Mouse (Mus musculus) heart, embryonic 10.5 days (tissue): Measurements from ENCODE around the gene Crtc3. TPM values are rescaled to one million over a fixed set of nuclear protein-coding genes. Genes with fewer than 3 reads are reported as not detected.

Experiments
- DNase-seq: peaks from one replicate; pipeline ENCODE4 v3.0.0-alpha.2; 2017; ENCODE audit warnings: low spot score
- H3K27ac ChIP-seq: fragments of 300-500 bp; sonication (generic); 2 replicates; pipeline ENCODE4 v1.5.1; 2016; ENCODE audit warnings: mild to moderate bottlenecking
- H3K27me3 ChIP-seq: fragments of 300-500 bp; sonication (generic); 2 replicates; pipeline ENCODE4 v1.6.1; 2016; ENCODE audit warnings: mild to moderate bottlenecking; ENCODE audit not compliant: poor library complexity, insufficient read depth, severe bottlenecking
- H3K36me3 ChIP-seq: fragments of 300-500 bp; sonication (generic); 2 replicates; pipeline ENCODE4 v1.6.1; 2016; ENCODE audit warnings: mild to moderate bottlenecking, moderate library complexity
- H3K4me1 ChIP-seq: fragments of 300-500 bp; sonication (generic); 2 replicates; pipeline ENCODE4 v1.6.1; 2016; ENCODE audit warnings: mild to moderate bottlenecking
- H3K4me3 ChIP-seq: fragments of 300-500 bp; sonication (generic); 2 replicates; pipeline ENCODE4 v1.5.1; 2016; ENCODE audit warnings: mild to moderate bottlenecking, moderate library complexity
- H3K9me3 ChIP-seq: fragments of 300-500 bp; sonication (generic); 2 replicates; pipeline ENCODE4 v1.6.1; 2016; ENCODE audit warnings: mild to moderate bottlenecking, moderate library complexity
- WGBS: fragments of 180-500 bp; shearing (Covaris S2); methylation state at CpG from one replicate; pipeline ENCODE4 v1.1.7; 2016; 5-methylcytosine and 5-hydroxymethylcytosine counted together
- polyA plus RNA-seq: library from polyadenylated mRNA; unstranded; fragments of >200 nt; fragmentation: Nextera tagmentation; extraction: Ambion mirVana; gene quantifications from 2 replicates; pipeline ENCODE4 v1.2.1, GENCODE M21; 2016

Crtc3 gene
- polyA plus RNA-seq, 1 experiment from 2014 or later, result 18.6 TPM

DNA sequence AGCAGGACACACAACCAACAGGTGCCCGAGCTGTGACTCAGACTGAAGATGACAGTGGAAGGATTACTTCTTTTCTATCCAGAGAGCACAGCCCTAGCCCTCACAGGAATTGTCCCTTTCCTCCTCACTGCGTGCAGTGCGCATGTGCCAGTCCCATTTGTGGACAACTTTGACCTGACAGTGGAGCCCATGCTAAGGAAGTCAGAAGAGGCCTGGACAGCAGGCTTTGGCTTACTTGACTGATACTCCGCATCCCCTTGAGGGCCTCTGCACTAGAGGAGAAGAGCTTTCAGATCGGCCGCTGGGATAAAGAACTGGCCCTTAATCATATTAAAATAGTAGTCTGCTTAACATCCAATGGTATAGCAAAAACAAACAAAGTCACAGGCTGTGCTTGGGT is 17.8 kb downstream of the Crtc3 start:
- H3K36me3 ChIP-seq, result 0 out of 2 replicates have a peak, but pooled peaks cover 5% of the 10 kb centered on the region
- no peak overlapping the region for H3K4me3 ChIP-seq
- H3K27me3 ChIP-seq, result no peaks in the 10 kb centered on the region
- peaks cover 31% of the 10 kb centered on the region for H3K4me1 ChIP-seq
- H3K9me3 ChIP-seq, result no peaks in the 10 kb centered on the region
- DNase-seq, result no peak
- H3K27ac ChIP-seq, result no peak overlapping the region
- WGBS, result 92% methylated on average over 6 of the region's 6 CpGs

DNA sequence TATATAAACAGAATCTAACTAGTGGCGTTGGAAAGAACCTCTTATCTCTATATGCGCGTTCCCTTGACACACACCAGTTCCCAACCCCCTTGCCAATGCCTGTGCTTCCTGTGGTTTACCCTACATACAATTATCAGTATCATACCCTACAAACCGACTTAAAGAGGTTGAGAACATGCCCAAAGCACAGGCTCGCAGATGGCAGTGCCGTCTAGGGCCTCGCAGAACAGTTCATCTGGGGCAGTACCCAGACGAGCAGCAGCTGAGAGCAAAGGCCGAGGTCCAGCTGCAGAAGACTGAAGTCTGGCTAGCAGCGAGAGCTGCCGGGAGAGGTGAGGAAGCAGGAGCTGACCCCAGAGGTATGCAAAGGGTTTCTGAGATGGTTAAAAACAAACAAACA is 21.5 kb downstream of the Crtc3 start:
- Histone ChIP-seq H3K9me3 (no peaks in the 10 kb centered on the region), H3K27ac (peak overlapping the region; percentile 80), H3K4me1 (peaks cover 29% of the 10 kb centered on the region), H3K4me3 (no peak overlapping the region), H3K27me3 (no peaks in the 10 kb centered on the region), H3K36me3 (0 out of 2 replicates have a peak, but pooled peaks cover under 1% of the 10 kb centered on the region)
- WGBS, result 39% methylated on average over 11 of the region's 11 CpGs
- DNase-seq, result no peak

DNA sequence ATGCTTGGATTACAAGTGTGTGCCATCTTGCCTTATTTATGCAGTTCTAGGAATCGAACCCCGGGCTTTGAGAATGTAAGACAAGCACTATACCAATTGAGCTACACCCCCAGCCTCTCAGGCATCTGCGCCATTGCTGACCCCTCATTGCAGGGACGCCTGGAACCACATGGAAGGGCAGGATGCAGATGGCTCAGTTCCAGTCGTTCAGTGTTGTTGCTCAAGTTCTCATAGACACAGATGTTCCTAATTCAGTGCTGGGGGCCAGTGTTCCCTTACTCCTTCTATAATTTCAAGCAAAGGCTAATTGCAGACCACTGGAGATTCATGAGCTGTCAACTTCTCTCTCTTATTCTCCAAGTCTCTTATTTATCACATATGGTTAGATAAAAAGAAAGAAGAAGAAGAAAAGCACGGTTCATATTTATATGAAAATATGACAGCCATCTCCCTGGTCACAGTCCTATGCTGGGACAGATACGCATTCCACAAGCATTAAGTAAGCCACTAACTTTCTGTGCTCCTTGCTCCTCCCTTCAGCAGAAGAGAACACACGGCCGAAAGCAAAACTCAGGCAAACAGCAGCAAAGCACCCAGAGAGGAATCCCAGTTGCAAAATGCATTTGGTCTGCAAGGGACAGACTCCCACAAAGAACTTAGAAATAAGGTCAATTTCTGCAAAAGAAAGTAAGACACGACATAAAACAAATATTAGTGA is 22.3 kb downstream of the Crtc3 start:
- H3K4me1 ChIP-seq, result peaks cover 29% of the 10 kb centered on the region
- DNase-seq, result no peak

DNA sequence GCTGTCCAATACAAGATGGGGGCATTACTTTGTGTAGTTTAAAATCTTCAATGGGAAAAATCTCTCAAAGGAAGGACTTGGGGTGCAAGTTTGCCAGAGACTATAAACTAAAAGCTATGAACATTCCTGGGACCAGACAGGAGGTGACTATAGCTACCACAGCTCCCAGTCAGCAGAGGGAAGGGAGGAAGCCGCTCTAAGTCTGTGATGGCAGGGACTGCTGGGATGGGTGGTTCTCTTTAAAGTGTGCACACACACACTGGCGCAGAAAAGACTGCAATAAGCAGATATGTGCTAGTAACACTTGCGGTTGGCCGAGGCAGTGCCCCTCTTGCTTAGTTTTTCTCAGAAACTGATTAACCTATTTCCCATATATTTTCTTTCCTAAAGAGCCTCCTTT is 27.6 kb downstream of the Crtc3 start:
- no peak for DNase-seq
- Histone ChIP-seq H3K4me1 (peaks cover 33% of the 10 kb centered on the region), H3K27me3 (no peaks in the 10 kb centered on the region), H3K27ac (no peak overlapping the region), H3K9me3 (no peaks in the 10 kb centered on the region), H3K4me3 (no peak overlapping the region), H3K36me3 (peaks cover 5% of the 10 kb centered on the region; the same call in 1 of the 2 replicates)
- 89% methylated on average over 4 of the region's 4 CpGs for WGBS

More for the DNA sequence above, 22.3 kb downstream of the Crtc3 start:
- Histone ChIP-seq H3K9me3 (no peaks in the 10 kb centered on the region), H3K36me3 (no peaks in the 10 kb centered on the region), H3K4me3 (no peak overlapping the region), H3K27me3 (no peaks in the 10 kb centered on the region), H3K27ac (peak overlapping the region; percentile 80)
- 60% methylated on average over 10 of the region's 10 CpGs for WGBS

DNA sequence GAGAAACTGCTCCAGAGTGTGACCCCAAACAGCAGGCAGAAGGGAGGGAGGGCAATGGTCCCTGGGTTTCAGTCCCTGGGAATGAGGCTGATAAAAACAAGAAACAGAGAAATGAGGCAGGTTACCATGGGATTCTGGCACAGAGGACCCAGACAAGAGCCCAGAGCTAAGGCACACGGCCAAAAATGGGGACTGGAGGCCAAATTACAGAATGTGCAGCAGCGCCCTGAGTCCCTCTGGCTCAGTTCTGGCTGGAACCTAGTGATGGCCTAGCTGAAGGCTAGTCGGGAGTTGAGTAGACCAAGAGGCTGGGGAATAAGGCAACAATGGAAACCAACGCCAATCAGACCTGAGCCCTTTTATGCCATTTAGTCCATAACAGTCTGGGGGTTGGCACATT is 28.1 kb downstream of the Crtc3 start:
- 82% methylated on average over 4 of the region's 4 CpGs for WGBS
- Histone ChIP-seq H3K4me1 (peaks cover 33% of the 10 kb centered on the region), H3K27me3 (no peaks in the 10 kb centered on the region), H3K27ac (no peak overlapping the region), H3K36me3 (peaks cover 5% of the 10 kb centered on the region; the same call in 1 of the 2 replicates), H3K9me3 (no peaks in the 10 kb centered on the region), H3K4me3 (no peak overlapping the region)
- no peak for DNase-seq

DNA sequence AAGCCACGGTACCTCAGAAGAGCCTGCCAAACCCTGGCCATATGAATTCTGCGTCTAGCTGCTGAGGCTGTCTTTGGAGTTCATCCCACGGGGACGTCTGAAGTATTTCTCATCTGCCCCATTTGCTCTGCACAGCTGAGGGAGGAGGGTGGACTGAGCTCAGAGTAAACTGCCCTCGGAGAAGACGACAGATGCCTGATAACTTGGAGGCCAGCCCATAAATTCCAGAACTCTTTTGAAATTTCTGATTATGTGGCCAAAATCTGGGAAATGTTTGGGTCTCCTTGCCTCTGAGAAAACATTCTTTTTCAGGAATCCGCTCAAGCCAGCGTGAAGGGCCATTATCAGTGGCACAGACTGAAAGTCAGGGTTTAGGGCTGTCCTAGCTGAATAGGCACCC is 30.8 kb downstream of the Crtc3 start:
- no peak for DNase-seq
- H3K9me3 ChIP-seq, result no peaks in the 10 kb centered on the region
- 56% methylated on average over 8 of the region's 8 CpGs for WGBS

DNA sequence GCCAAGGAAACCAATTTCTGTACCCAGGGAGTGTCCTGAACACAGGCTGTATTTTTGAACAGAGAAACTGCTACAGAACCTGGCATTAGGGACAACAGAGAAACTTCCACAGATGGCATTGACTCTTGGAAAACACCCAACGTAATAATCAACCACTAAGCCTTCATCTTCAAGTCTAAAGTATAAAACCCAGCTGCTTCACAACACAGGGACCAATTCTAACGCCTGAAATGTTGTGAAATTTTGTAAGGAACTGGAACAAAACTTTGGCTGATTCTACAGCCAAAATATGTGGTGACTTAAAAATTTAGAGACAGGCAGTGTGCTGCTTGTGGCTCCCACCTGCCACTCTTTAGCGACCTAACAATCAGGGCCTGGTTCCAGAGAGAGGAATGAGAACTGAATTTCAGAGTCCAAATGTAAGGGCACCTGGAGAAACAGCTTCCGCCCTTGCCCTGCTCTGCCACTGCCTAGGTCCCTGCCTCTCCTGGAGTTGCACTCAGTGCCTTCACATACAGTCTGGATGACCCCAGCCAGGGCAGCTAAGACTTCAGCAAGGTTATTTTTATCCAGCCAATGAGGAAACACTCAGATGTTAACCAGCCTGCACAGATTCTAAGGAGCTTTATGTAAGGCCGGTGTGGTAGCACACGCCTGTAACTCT is 33.2 kb downstream of the Crtc3 start:
- no peak for DNase-seq
- Histone ChIP-seq H3K4me1 (peaks cover 57% of the 10 kb centered on the region), H3K27ac (peak overlapping the region; percentile 74), H3K4me3 (no peak overlapping the region), H3K9me3 (no peaks in the 10 kb centered on the region), H3K27me3 (no peaks in the 10 kb centered on the region), H3K36me3 (peaks cover 5% of the 10 kb centered on the region; the same call in 1 of the 2 replicates)
- WGBS, result 60% methylated on average over 6 of the region's 6 CpGs

More for the DNA sequence above, 30.8 kb downstream of the Crtc3 start:
- Histone ChIP-seq H3K27me3 (no peaks in the 10 kb centered on the region), H3K27ac (peak overlapping the region; percentile 57; the same call in 1 of the 2 replicates), H3K4me1 (peaks cover 51% of the 10 kb centered on the region), H3K36me3 (peaks cover 5% of the 10 kb centered on the region; the same call in 1 of the 2 replicates), H3K4me3 (no peak overlapping the region)

DNA sequence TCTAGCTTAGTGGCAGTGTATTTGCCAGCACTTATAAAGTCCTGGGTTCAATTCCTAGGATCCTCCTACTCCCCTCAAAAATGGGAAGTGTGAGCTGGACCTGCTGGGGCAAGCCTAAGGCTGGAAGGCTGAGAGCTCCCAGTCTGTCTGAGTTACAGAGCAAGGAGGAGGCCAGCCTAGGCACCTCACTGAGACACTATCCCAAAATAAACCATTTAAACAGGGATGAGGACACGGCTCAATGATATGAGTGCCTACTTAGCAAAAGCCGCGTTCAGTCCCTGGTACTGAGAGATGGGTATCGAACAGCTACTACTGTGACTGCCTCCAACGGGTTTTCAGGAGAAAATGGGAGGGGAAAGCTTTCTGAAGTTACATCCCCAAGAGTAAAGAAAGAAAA is 33.8 kb downstream of the Crtc3 start:
- no peaks in the 10 kb centered on the region for H3K9me3 ChIP-seq
- H3K4me3 ChIP-seq, result no peak overlapping the region
- no peaks in the 10 kb centered on the region for H3K27me3 ChIP-seq
- peak overlapping the region; percentile 74; the same call in 1 of the 2 replicates for H3K27ac ChIP-seq
- H3K36me3 ChIP-seq, result no peaks in the 10 kb centered on the region
- 55% methylated on average over 5 of the region's 5 CpGs for WGBS
- peaks cover 56% of the 10 kb centered on the region for H3K4me1 ChIP-seq
- DNase-seq, result peak; percentile 61

DNA sequence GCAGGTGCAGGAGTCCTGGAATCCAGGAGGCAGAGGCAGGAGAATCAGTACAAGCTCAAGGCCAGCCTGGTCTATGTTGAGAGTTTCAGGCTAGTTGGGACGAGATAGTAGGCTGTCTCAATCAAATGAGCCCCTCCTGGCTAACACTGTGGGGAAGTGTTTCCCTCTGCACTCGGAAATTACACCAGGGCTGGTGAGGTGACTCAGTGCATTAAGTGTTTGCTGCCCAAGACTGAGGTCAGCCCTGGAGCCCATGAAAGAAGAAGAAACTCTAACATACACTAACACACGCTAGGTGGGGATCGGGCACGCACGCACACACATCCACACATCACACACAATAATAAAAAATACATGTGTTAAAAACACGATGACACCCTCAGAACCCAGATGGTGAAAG is 34.3 kb downstream of the Crtc3 start:
- WGBS, result 78% methylated on average over 7 of the region's 7 CpGs
- no peaks in the 10 kb centered on the region for H3K9me3 ChIP-seq
- H3K36me3 ChIP-seq, result no peaks in the 10 kb centered on the region
- peaks cover 56% of the 10 kb centered on the region for H3K4me1 ChIP-seq
- no peak overlapping the region for H3K4me3 ChIP-seq
- no peak overlapping the region for H3K27ac ChIP-seq
- no peak for DNase-seq
- no peaks in the 10 kb centered on the region for H3K27me3 ChIP-seq

DNA sequence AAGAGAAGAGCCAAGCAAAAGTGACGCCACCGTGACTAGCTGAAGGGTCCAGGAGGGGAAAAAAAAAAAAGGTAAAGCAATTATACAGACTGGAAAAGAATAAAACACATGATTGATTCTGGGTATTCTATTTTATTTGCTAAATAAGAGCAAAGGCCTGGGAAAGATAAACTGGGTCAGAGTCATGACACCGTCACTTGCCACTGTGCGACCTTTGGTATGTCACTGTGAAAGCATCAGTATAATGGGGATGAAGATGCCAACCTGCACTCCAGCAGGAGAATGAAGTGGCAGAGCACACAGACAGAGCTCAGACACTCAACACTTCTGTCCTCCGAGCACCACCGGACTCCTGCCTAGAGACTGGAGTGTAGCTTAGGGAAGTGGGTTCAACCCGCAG is 34.7 kb downstream of the Crtc3 start:
- H3K27me3 ChIP-seq, result no peaks in the 10 kb centered on the region
- WGBS, result 88% methylated on average over 7 of the region's 7 CpGs
- DNase-seq, result no peak
- H3K4me1 ChIP-seq, result peaks cover 56% of the 10 kb centered on the region
- H3K27ac ChIP-seq, result peak overlapping the region; percentile 67; the same call in 1 of the 2 replicates
- H3K4me3 ChIP-seq, result no peak overlapping the region
- no peaks in the 10 kb centered on the region for H3K9me3 ChIP-seq
- no peaks in the 10 kb centered on the region for H3K36me3 ChIP-seq

DNA sequence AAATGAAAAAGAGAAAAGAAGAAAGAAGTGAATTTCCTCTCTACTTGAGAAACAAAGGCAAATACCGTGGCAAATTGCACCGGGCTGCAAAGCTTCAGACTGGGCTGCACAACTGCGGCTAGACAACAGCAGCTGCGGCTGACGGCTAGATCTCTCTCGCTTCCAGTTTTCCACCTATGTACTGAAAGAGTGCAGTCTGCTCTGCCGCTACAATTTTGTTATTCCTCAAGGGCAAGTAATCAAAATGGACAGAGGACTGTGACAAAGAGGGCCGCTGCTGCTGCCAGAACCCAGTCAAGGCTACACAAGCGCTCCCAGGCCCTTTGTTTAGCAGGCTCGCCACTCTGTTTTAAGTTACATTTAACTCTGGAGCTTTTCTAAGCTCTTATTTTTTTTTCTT is 35.6 kb downstream of the Crtc3 start:
- no peak overlapping the region for H3K4me3 ChIP-seq
- peaks cover 56% of the 10 kb centered on the region for H3K4me1 ChIP-seq
- DNase-seq, result no peak
- 85% methylated on average over 10 of the region's 10 CpGs for WGBS
- no peak overlapping the region for H3K27ac ChIP-seq
- H3K27me3 ChIP-seq, result no peaks in the 10 kb centered on the region
- H3K9me3 ChIP-seq, result no peaks in the 10 kb centered on the region
- no peaks in the 10 kb centered on the region for H3K36me3 ChIP-seq

DNA sequence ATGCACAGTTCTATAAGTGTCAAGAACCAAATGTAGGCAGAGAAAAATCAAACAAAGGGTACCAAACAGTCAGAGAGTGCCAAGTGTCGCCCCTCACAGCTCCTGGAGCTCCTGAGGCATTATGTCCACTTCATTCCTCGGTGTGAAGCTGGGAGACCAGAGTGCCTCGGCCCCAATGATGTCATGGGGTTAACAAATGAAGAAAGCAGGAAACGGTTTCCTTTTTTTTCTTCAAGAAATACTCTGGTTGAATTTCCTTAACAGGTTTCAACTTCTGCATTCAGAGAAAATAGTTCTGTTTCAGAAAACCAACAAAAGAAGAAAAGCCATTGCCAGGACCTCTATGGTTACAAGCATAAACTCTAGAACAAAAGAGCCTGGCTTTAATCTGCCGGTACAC is 36.4 kb downstream of the Crtc3 start:
- no peaks in the 10 kb centered on the region for H3K9me3 ChIP-seq
- WGBS, result 67% methylated on average over 5 of the region's 5 CpGs
- H3K27ac ChIP-seq, result 0 out of 2 replicates have a peak overlapping the region, but pooled peaks have one; percentile 42
- H3K4me3 ChIP-seq, result no peak overlapping the region
- H3K36me3 ChIP-seq, result no peaks in the 10 kb centered on the region
- DNase-seq, result no peak
- peaks cover 48% of the 10 kb centered on the region for H3K4me1 ChIP-seq
- H3K27me3 ChIP-seq, result no peaks in the 10 kb centered on the region

DNA sequence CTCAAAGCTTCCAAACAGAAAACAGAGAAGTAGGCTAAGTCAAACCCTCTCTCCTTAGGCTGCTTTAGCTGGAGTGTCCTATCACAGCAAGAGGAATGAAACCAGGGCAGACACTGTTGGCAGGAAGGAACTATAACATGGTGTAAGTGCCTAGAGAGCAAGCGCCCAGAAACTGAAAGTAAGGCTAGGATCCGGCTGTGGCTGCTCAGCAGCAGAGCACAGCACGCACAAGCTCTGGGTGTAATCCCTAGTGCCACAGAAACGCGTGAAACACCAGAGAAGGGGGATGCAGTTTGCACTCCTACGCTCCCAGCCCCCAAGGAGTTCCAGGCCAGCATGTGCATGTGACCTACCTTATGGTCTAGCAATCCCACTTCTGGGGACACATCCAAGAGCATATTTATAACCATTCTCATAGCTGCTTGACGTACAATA is 41.2 kb downstream of the Crtc3 start:
- DNase-seq, result no peak
- 0 out of 2 replicates have a peak overlapping the region, but pooled peaks have one; percentile 23 for H3K27ac ChIP-seq
- WGBS, result 77% methylated on average over 7 of the region's 7 CpGs
- H3K9me3 ChIP-seq, result no peaks in the 10 kb centered on the region
- no peak overlapping the region for H3K4me3 ChIP-seq
- H3K4me1 ChIP-seq, result peaks cover 26% of the 10 kb centered on the region
- no peaks in the 10 kb centered on the region for H3K27me3 ChIP-seq
- no peaks in the 10 kb centered on the region for H3K36me3 ChIP-seq
